Mouse (Mus musculus): ENCODE measurements around the gene Pi4k2b. TPM values are rescaled to one million over a fixed set of nuclear protein-coding genes. Genes with fewer than 3 reads are reported as not detected.
"Not testable (repeated sequence)": the region's sequence is repeated elsewhere in the genome, so short reads cannot be mapped to it uniquely, and the experiment has no call there.

Gene Pi4k2b
- polyA plus RNA-seq, 1 experiment from 2014 or later = 19.4 TPM

DNA sequence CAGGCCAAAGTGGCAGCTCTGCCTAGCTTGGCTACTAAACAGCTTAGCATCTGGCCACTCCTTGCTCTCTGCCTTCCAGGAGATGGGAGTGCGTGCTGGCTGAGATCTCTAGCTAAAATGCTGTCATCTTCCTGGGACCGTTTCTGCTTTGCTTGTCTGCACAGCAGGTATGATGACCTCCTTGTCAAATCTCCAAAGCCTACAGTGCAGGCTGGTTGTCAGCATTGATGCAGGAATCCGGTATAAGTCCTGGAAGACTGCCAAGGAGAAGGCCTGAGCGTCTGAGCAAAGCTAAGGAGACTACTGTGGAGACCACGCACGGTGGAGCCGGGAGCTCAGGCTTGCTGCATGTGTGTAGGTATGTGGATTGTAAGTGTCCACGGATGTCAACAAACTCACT, 33.9 kb downstream of the Pi4k2b start, which contains the start of gene Zcchc4:
TSS of gene Zcchc4 (plus strand) at position 173 of the 400 bp plus-strand sequence.
- H3K27me3 ChIP-seq (ENCODE audit: insufficient read depth, low read length) = no peaks in the 10 kb centered on the region
- H3K9me3 ChIP-seq (ENCODE audit: low read length) = no peaks in the 10 kb centered on the region
- H3K36me3 ChIP-seq (ENCODE audit: insufficient read depth, low read length) = peaks cover 5% of the 10 kb centered on the region; the same call in 1 of the 2 replicates
- no peak for ATAC-seq (ENCODE audit: low FRiP score, low TSS enrichment)
- 73% methylated on average over 8 of the region's 8 CpGs for WGBS
- H3K4me3 ChIP-seq (ENCODE audit: low read length) = no peak within 1 kb of the TSS
- no peak within 1 kb of the TSS for H3K27ac ChIP-seq (ENCODE audit: low read length)
- no peaks in the 10 kb centered on the region for H3K4me1 ChIP-seq (ENCODE audit: insufficient read depth, low read length)
- no peak within 1 kb of the TSS for H3K9ac ChIP-seq (replicated peaks; ENCODE audit: low read length)
- H3K4me2 ChIP-seq (replicated peaks; ENCODE audit: low read depth, low read length) = no peak within 1 kb of the TSS

DNA sequence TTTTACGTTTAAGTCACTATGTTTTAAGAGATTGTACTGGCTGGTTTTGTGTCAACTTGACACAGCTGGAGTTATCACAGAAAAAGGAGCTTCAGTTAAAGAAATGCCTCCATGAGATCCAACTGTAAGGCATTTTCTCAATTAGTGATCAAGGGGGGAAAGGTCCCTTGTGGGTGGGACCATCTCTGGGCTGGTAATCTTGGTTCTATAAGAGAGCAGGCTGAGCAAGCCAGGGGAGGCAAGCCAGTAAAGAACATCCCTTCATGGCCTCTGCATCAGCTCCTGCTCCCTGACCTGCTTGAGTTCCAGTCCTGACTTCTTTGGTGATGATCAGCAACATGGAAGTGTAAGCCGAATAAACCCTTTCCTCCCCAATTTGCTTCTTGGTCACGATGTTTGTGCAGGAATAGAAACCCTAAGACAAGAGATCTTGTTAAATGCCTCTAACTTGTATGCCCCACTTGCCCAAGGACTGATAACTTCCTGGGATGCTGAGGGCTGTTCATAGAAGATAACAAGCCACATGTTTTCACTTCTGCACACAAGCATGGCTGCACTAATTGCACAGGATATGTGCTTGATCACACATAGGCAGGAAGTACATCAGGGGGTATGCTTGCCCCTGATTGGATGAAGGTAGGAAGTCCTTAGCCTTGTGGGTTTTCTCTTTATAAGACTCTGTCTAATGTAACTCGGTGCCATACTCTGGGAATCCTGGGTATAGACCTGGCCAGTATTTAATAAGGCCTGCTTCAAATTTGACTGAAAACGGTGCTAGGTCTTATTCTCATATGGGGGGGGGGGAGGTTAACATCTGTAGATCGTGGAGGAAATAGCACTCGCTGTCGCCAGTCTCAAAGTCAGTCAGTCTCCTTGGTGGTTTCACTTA, 35.3 kb downstream of the Pi4k2b start:
- ATAC-seq (ENCODE audit: low FRiP score, low TSS enrichment); H3K27ac ChIP-seq (ENCODE audit: low read length); H3K36me3 ChIP-seq (ENCODE audit: insufficient read depth, low read length); H3K4me2 ChIP-seq (replicated peaks; ENCODE audit: low read depth, low read length); H3K9ac ChIP-seq (replicated peaks; ENCODE audit: low read length); H3K27me3 ChIP-seq (ENCODE audit: insufficient read depth, low read length); H3K4me1 ChIP-seq (ENCODE audit: insufficient read depth, low read length); H3K4me3 ChIP-seq (ENCODE audit: low read length); H3K9me3 ChIP-seq (ENCODE audit: low read length): not testable (repeated sequence)
- 92% methylated on average over 8 of the region's 8 CpGs for WGBS

DNA sequence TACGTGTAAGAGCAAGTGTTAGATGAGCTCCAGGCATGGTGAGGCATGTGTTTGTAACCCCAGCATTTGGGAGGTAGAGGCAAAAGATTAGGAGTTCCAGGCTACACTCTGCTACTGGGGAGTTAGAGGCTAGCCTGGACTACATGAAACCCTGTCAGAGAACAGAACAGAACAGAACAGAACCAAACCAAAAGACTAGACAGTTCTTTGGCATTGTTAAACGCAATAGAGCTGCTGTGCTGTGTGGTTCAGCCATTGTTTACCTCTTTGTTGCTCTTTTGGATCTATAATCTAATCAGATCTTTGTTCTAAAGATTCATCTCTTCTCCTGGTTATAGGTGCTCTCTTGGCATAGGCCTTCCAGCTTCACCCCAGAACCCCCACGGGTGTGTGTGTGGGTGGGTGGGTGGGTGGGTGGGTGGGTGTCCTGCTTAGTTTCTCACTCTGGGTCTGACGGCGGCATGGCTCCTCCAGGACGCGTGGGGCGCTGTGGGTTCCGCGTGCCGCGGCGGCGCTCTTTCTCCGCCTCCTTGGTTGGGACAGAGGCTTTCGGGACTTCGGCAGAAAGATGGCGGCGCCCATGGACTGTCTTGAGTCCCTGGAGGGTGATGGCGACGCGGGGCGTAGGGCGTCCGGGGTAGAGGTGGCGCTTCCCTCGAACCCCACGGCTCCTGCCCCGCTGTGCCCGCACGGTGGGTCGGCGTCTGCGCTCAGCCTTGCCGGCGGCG, 41.3 kb downstream of the Pi4k2b start:
- Histone ChIP-seq H3K27me3 (ENCODE audit: insufficient read depth, low read length) (no peaks in the 10 kb centered on the region), H3K9ac (replicated peaks; ENCODE audit: low read length) (peak overlapping the region; percentile 90), H3K9me3 (ENCODE audit: low read length) (0 out of 2 replicates have a peak, but pooled peaks cover 2% of the 10 kb centered on the region), H3K4me3 (ENCODE audit: low read length) (peak overlapping the region; percentile 87), H3K4me1 (ENCODE audit: insufficient read depth, low read length) (no peaks in the 10 kb centered on the region), H3K27ac (ENCODE audit: low read length) (peak overlapping the region; percentile 82), H3K36me3 (ENCODE audit: insufficient read depth, low read length) (peaks cover 9% of the 10 kb centered on the region), H3K4me2 (replicated peaks; ENCODE audit: low read depth, low read length) (peak overlapping the region; percentile 63)
- WGBS = 5% methylated on average over 37 of the region's 37 CpGs
- ATAC-seq (ENCODE audit: low FRiP score, low TSS enrichment) = peak; percentile 98

DNA sequence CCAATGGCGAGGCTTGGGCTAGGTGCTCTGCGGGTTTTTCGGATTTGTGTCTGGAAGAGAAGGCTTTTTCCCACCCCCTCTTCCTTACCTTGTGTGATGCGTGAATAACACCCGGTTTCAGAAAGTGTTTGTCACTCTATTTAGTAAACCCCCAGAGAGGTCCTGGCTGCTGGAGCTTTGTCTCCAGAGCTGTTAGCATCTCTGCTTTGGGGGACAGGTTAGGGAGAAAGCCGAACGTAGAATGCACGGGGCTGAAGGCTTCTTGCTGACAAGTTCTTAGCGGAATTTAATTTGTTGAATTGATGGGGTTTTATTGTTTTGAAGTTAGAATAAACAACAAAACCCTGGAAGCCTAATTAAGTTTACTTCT, 41.9 kb downstream of the Pi4k2b start:
- H3K27ac ChIP-seq (ENCODE audit: low read length) = peak overlapping the region; percentile 82
- H3K36me3 ChIP-seq (ENCODE audit: insufficient read depth, low read length) = peaks cover 14% of the 10 kb centered on the region
- H3K9me3 ChIP-seq (ENCODE audit: low read length) = 0 out of 2 replicates have a peak, but pooled peaks cover 2% of the 10 kb centered on the region
- H3K4me1 ChIP-seq (ENCODE audit: insufficient read depth, low read length) = no peaks in the 10 kb centered on the region
- ATAC-seq (ENCODE audit: low FRiP score, low TSS enrichment) = peak; percentile 69
- H3K4me2 ChIP-seq (replicated peaks; ENCODE audit: low read depth, low read length) = peak overlapping the region; percentile 63
- H3K4me3 ChIP-seq (ENCODE audit: low read length) = peak overlapping the region; percentile 87
- H3K9ac ChIP-seq (replicated peaks; ENCODE audit: low read length) = peak overlapping the region; percentile 90
- under 1% methylated on average over 9 of the region's 9 CpGs for WGBS
- no peaks in the 10 kb centered on the region for H3K27me3 ChIP-seq (ENCODE audit: insufficient read depth, low read length)

DNA sequence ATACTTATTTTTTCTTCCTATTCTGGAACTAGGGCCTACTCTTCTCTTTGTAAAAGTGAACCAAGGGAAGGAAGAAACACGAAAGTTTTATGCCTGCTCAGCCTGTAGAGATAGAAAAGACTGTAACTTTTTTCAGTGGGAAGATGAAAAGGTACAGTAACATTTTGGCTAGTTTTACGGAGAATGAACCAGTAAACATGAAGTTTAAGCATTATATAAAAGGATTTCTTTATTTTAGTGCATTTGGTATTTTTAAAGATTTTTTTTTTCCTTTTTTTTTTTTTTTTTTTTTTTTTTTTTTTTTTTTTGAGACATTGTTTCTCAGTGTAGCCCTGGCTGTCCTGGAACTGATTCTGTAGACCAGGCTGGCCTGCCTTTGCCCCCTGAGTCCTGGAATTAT, 42.6 kb downstream of the Pi4k2b start:
- H3K27me3 ChIP-seq (ENCODE audit: insufficient read depth, low read length) = no peaks in the 10 kb centered on the region
- H3K9ac ChIP-seq (replicated peaks; ENCODE audit: low read length) = no peak overlapping the region
- H3K9me3 ChIP-seq (ENCODE audit: low read length) = 0 out of 2 replicates have a peak, but pooled peaks cover 2% of the 10 kb centered on the region
- no peak overlapping the region for H3K4me3 ChIP-seq (ENCODE audit: low read length)
- no peaks in the 10 kb centered on the region for H3K4me1 ChIP-seq (ENCODE audit: insufficient read depth, low read length)
- ATAC-seq (ENCODE audit: low FRiP score, low TSS enrichment) = no peak
- H3K4me2 ChIP-seq (replicated peaks; ENCODE audit: low read depth, low read length) = peak overlapping the region; percentile 63
- 85% methylated on average over 2 of the region's 2 CpGs for WGBS
- H3K27ac ChIP-seq (ENCODE audit: low read length) = no peak overlapping the region
- H3K36me3 ChIP-seq (ENCODE audit: insufficient read depth, low read length) = peaks cover 14% of the 10 kb centered on the region

DNA sequence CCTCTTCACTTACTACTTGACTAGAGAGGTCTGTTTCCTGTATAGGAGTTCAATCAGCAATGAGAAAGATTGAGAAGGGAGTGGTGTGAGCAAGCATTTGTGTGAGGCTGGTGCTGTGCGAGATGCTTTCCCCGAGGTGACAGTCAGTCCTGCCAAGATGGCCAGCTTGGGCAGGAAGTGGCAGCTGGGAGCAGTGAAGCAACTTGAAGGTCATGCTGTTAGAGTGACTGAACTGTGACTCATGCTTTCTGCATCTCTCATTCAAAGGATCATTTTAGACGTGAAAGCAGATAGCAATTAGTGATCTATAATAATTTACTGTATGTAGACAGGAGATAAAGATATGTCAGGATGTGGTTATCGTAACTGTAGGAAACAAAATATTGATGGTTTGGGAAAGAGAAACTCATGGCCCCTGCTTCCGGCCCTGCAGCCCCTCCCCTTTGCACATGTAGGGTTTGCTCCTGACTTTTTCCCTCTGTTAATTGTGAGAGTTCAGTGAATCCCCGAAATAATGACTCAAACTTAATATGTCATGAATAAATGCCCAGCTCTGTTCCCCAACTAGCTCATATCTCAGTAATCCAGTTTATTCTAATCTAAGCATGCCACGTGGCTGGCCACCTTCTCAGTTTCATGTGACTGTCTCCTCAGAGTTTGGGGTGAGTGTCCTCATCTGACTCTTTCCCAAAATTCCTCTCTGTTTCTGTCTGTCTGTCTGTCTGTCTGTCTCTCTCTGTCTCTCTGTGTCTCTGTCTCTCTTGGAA, 45.4 kb downstream of the Pi4k2b start:
- 72% methylated on average over 7 of the region's 7 CpGs for WGBS
- no peak overlapping the region for H3K9ac ChIP-seq (replicated peaks; ENCODE audit: low read length)
- H3K4me3 ChIP-seq (ENCODE audit: low read length) = no peak overlapping the region
- no peak overlapping the region for H3K4me2 ChIP-seq (replicated peaks; ENCODE audit: low read depth, low read length)
- H3K27me3 ChIP-seq (ENCODE audit: insufficient read depth, low read length) = no peaks in the 10 kb centered on the region
- no peak for ATAC-seq (ENCODE audit: low FRiP score, low TSS enrichment)
- no peak overlapping the region for H3K27ac ChIP-seq (ENCODE audit: low read length)
- H3K9me3 ChIP-seq (ENCODE audit: low read length) = 0 out of 2 replicates have a peak, but pooled peaks cover 2% of the 10 kb centered on the region
- H3K4me1 ChIP-seq (ENCODE audit: insufficient read depth, low read length) = no peaks in the 10 kb centered on the region
- H3K36me3 ChIP-seq (ENCODE audit: insufficient read depth, low read length) = peaks cover 18% of the 10 kb centered on the region

DNA sequence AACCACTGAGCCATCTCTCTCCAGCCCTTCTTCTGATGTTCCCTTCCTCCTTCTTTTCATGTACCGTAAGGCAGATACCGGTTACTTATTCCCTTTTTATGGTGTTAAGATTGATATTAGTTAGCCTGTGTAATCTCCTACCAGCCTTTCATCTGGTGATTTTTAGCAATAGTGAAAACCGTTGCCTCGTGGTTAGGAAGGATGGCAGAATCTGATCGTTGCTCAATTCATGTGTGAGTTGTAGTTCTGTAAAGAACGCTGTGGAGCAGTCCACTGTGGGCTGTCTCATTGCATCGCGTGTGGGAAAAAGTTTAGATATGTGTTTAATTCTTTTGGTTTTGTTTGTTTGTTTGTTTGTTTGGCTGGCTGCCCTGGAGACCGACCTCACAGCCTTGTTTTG, 51.9 kb downstream of the Pi4k2b start:
- no peak overlapping the region for H3K4me3 ChIP-seq (ENCODE audit: low read length)
- H3K4me1 ChIP-seq (ENCODE audit: insufficient read depth, low read length) = no peaks in the 10 kb centered on the region
- H3K27ac ChIP-seq (ENCODE audit: low read length) = no peak overlapping the region
- H3K9me3 ChIP-seq (ENCODE audit: low read length) = no peaks in the 10 kb centered on the region
- peaks cover 26% of the 10 kb centered on the region for H3K36me3 ChIP-seq (ENCODE audit: insufficient read depth, low read length)
- no peak overlapping the region for H3K4me2 ChIP-seq (replicated peaks; ENCODE audit: low read depth, low read length)
- no peaks in the 10 kb centered on the region for H3K27me3 ChIP-seq (ENCODE audit: insufficient read depth, low read length)
- no peak for ATAC-seq (ENCODE audit: low FRiP score, low TSS enrichment)
- WGBS = 94% methylated on average over 9 of the region's 9 CpGs
- no peak overlapping the region for H3K9ac ChIP-seq (replicated peaks; ENCODE audit: low read length)

DNA sequence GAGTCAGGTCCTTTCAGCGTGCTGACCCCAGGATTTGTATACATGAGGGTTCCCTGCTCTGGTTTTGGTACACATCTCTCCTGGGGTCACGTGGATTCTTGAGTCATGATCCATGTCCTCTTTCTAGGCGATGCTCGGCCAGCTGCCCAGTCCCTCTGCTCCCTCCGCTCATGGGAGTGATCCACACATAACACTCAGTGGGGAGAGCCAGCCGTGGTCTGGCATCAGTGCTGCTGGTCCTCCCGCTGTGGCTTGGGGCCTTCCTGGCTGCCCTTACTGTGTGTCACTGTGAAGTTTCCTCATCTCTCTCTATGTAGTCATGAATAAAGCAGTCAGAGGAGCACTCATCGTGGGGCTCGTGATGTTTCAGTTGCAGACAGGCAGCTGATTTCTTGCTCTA, 52.7 kb downstream of the Pi4k2b start:
- ATAC-seq (ENCODE audit: low FRiP score, low TSS enrichment) = no peak
- no peaks in the 10 kb centered on the region for H3K9me3 ChIP-seq (ENCODE audit: low read length)
- WGBS = 90% methylated on average over 9 of the region's 9 CpGs
- no peak overlapping the region for H3K4me2 ChIP-seq (replicated peaks; ENCODE audit: low read depth, low read length)
- no peak overlapping the region for H3K4me3 ChIP-seq (ENCODE audit: low read length)
- no peak overlapping the region for H3K27ac ChIP-seq (ENCODE audit: low read length)
- no peaks in the 10 kb centered on the region for H3K27me3 ChIP-seq (ENCODE audit: insufficient read depth, low read length)
- H3K4me1 ChIP-seq (ENCODE audit: insufficient read depth, low read length) = no peaks in the 10 kb centered on the region
- H3K36me3 ChIP-seq (ENCODE audit: insufficient read depth, low read length) = peaks cover 29% of the 10 kb centered on the region
- no peak overlapping the region for H3K9ac ChIP-seq (replicated peaks; ENCODE audit: low read length)

DNA sequence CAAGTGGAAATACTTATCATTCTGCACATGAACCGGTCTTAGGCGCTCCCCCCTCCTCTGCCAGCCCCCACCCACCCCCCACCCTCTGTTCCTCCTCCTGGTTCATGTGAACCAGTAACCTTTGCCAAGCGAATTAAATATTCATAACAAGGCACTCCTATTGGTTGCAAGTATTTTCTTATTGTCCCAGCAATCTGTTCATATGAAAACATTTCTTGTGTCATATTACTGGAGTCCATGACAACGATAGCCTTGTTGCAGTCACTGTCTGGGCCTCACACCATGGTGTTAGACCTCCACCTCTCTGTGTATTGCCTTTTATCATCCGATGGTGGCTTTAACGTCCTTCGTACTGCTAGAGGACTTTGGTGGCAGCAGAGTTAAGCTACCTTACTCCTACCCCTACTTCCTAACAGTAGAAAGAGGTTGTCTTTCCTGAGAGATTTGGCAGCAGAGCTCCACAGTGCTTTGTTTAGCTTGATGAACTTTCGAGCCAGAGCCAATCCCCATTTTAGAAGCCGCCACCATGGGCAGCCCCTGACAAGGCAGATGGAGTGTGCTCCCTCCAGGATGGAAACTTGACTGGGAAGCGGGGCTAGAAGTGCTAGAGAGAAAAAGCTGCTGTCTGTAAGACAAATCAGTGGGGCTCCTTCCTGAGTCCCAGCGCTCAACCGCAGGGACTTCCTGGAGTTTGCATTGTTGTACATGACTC, 58.1 kb downstream of the Pi4k2b start:
- Histone ChIP-seq H3K9ac (replicated peaks; ENCODE audit: low read length) (no peak overlapping the region), H3K4me3 (ENCODE audit: low read length) (no peak overlapping the region), H3K4me2 (replicated peaks; ENCODE audit: low read depth, low read length) (no peak overlapping the region), H3K36me3 (ENCODE audit: insufficient read depth, low read length) (peaks cover 31% of the 10 kb centered on the region), H3K4me1 (ENCODE audit: insufficient read depth, low read length) (no peaks in the 10 kb centered on the region), H3K27me3 (ENCODE audit: insufficient read depth, low read length) (no peaks in the 10 kb centered on the region), H3K27ac (ENCODE audit: low read length) (no peak overlapping the region), H3K9me3 (ENCODE audit: low read length) (no peaks in the 10 kb centered on the region)
- WGBS = 93% methylated on average over 12 of the region's 12 CpGs
- ATAC-seq (ENCODE audit: low FRiP score, low TSS enrichment) = no peak

All from kidney, embryonic 16.5 days (tissue).